22 mouse cellular contexts compared by ENCODE assay signal in genomic region chr2:15111808-15112440, GRCm38 (mm10). TPM values are rescaled to one million over a fixed set of nuclear protein-coding genes. Genes with fewer than 3 reads are reported as not detected.
A peak's percentile ranks its signal among the peaks of the same experiment; 100 is the strongest.
DNase-seq lines count a peak whose midpoint lies in the region; ATAC-seq and TF ChIP-seq lines count a peak whose summit lies in the region.
"Had no signal": no experiment of that assay in that cellular context is flagged by ENCODE, and none has a peak within 500 bp of the region (broad histone marks: within the 10 kb centered on the region; RNA-seq: fewer than 3 reads in every experiment).

No protein-coding gene starts in this region.

- WGBS in liver, embryonic 15.5 days (ENCODE audit: insufficient replicate concordance), result 6% methylated on average over 1 of the region's 1 CpGs
- 33% methylated on average over 1 of the region's 1 CpGs for WGBS in liver, embryonic 11.5 days
- WGBS in intestine, postnatal 0 days, result 32% methylated on average over 1 of the region's 1 CpGs

- no peak for DNase-seq in liver, embryonic 11.5 days (ENCODE audit: low spot score)
- no peak for DNase-seq in thymus, postnatal 25 days
- DNase-seq in embryo, embryonic 9.5 days (ENCODE audit: extremely low spot score), result no peak
- DNase-seq: adrenal gland, postnatal 14 days; cerebellum, adult 11-12 months; cerebellum, adult 9-10 months; cerebellum, postnatal 25 days; heart, adult 2 months; heart, postnatal 14 days had no signal

- H3K36me3 ChIP-seq in liver, embryonic 15.5 days (replicated peaks), result no peaks in the 10 kb centered on the region
- no peaks in the 10 kb centered on the region for H3K36me3 ChIP-seq in liver, embryonic 11.5 days (ENCODE audit: control insufficient read depth, insufficient read depth, low read length)
- no peaks in the 10 kb centered on the region for H3K36me3 ChIP-seq in intestine, postnatal 0 days (ENCODE audit: control insufficient read depth, insufficient read depth)
- H3K36me3 ChIP-seq: embryonic facial prominence, embryonic 10.5 days; forebrain, embryonic 10.5 days; heart, embryonic 15.5 days had no signal

- H3K9me3 ChIP-seq in liver, embryonic 15.5 days (replicated peaks), result no peaks in the 10 kb centered on the region
- no peaks in the 10 kb centered on the region for H3K9me3 ChIP-seq in liver, embryonic 11.5 days (ENCODE audit: control insufficient read depth, low read length)
- no peaks in the 10 kb centered on the region for H3K9me3 ChIP-seq in intestine, postnatal 0 days (ENCODE audit: control insufficient read depth)
- H3K9me3 ChIP-seq: embryonic facial prominence, embryonic 10.5 days; forebrain, embryonic 10.5 days; heart, embryonic 15.5 days had no signal

- no peak overlapping the region for H3K27ac ChIP-seq in liver, embryonic 15.5 days (replicated peaks)
- H3K27ac ChIP-seq in liver, embryonic 11.5 days (ENCODE audit: low read depth, low read length), result no peak overlapping the region
- H3K27ac ChIP-seq in intestine, postnatal 0 days (ENCODE audit: low read depth, low read length), result no peak overlapping the region
- H3K27ac ChIP-seq: embryonic facial prominence, embryonic 10.5 days; forebrain, embryonic 10.5 days; heart, adult 2 months; heart, embryonic 15.5 days had no signal

- H3K4me2 ChIP-seq in liver, embryonic 15.5 days, result no peak overlapping the region
- no peak overlapping the region for H3K4me2 ChIP-seq in liver, embryonic 11.5 days
- no peak overlapping the region for H3K4me2 ChIP-seq in intestine, postnatal 0 days (replicated peaks; ENCODE audit: low read depth)
- H3K4me2 ChIP-seq: heart, embryonic 11.5 days; heart, embryonic 15.5 days had no signal

- no peaks in the 10 kb centered on the region for H3K4me1 ChIP-seq in liver, embryonic 15.5 days (replicated peaks)
- H3K4me1 ChIP-seq in liver, embryonic 11.5 days (replicated peaks; ENCODE audit: control insufficient read depth, insufficient read depth, low read length), result no peaks in the 10 kb centered on the region
- no peaks in the 10 kb centered on the region for H3K4me1 ChIP-seq in intestine, postnatal 0 days (replicated peaks; ENCODE audit: control insufficient read depth, insufficient read depth, low read length)
- H3K4me1 ChIP-seq: embryonic facial prominence, embryonic 10.5 days; forebrain, embryonic 10.5 days; heart, embryonic 15.5 days had no signal

- ATAC-seq in liver, embryonic 15.5 days (ENCODE audit: insufficient read depth), result peak; percentile 60
- ATAC-seq in liver, embryonic 11.5 days (replicated peaks; ENCODE audit: low FRiP score), result no peak; the same call in 1 of the 2 replicates
- peak; percentile 60 for ATAC-seq in intestine, postnatal 0 days
- peak; percentile 20; the same call in 1 of the 2 replicates for ATAC-seq in megakaryocyte progenitor cell, adult 5-6 weeks (replicated peaks; ENCODE audit: poor library complexity)
- ATAC-seq: activated CD4-positive, CD25-positive, alpha-beta regulatory T cell, adult 4 months; forebrain, embryonic 14.5 days; hindbrain, embryonic 16.5 days; Patski had no signal

- no peak for TF ChIP-seq CTCF in intestine, postnatal 0 days (IDR thresholded peaks at IDR 0.05; ENCODE audit: low read depth)

- H3K9ac ChIP-seq in liver, embryonic 15.5 days, result no peak overlapping the region
- H3K9ac ChIP-seq in liver, embryonic 11.5 days (ENCODE audit: low read depth, low read length), result no peak overlapping the region
- H3K9ac ChIP-seq in intestine, postnatal 0 days (ENCODE audit: low read depth, low read length), result no peak overlapping the region
- H3K9ac ChIP-seq: heart, embryonic 15.5 days had no signal

- H3K27me3 ChIP-seq in liver, embryonic 15.5 days, result no peaks in the 10 kb centered on the region
- H3K27me3 ChIP-seq in liver, embryonic 11.5 days (replicated peaks; ENCODE audit: control insufficient read depth, insufficient read depth, low read length), result no peaks in the 10 kb centered on the region
- no peaks in the 10 kb centered on the region for H3K27me3 ChIP-seq in intestine, postnatal 0 days (replicated peaks; ENCODE audit: control insufficient read depth, insufficient read depth, low read length)
- H3K27me3 ChIP-seq: CH12.LX; heart, embryonic 15.5 days; Patski had no signal

- no peak overlapping the region for H3K4me3 ChIP-seq in liver, embryonic 15.5 days (replicated peaks)
- H3K4me3 ChIP-seq in liver, embryonic 11.5 days (ENCODE audit: low read depth, low read length), result no peak overlapping the region
- H3K4me3 ChIP-seq in intestine, postnatal 0 days (ENCODE audit: low read depth, low read length), result no peak overlapping the region
- H3K4me3 ChIP-seq: embryonic facial prominence, embryonic 10.5 days; erythroblast, embryonic 14.5 days; forebrain, embryonic 10.5 days; heart, adult 2 months; heart, embryonic 15.5 days had no signal

RNA-seq across cellular contexts. Expression of gene Nsun6, which starts 57.1 kb away (rescaled TPM):
- polyA plus RNA-seq in liver, embryonic 15.5 days (2015; fragmentation: Nextera tagmentation; extraction: Ambion mirVana), result 2.9 and 4.5 TPM in 2 replicates
- polyA plus RNA-seq in liver, embryonic 11.5 days (2014; fragmentation: Nextera tagmentation; extraction: Ambion mirVana), result 7.4 and 9.3 TPM in 2 replicates
- polyA plus RNA-seq in intestine, postnatal 0 days (2015; fragmentation: Nextera tagmentation; extraction: Ambion mirVana), result 6.5 and 7.5 TPM in 2 replicates
- total RNA-seq in megakaryocyte progenitor cell, adult 5-6 weeks (2015), result 7.6 and 8.9 TPM in 2 replicates
- total RNA-seq in megakaryocyte progenitor cell, adult 5-6 weeks (2017), result 11.3 and 16.0 TPM in 2 replicates
- polyA plus RNA-seq: erythroblast, embryonic 14.5 days had no signal
